Mouse (Mus musculus): ENCODE results near the gene Ppp1r12b. TPM values are rescaled to one million over a fixed set of nuclear protein-coding genes. Genes with fewer than 3 reads are reported as not detected.
A peak's percentile ranks its signal among the peaks of the same experiment; 100 is the strongest.

Gene Ppp1r12b
- polyA plus RNA-seq, 1 experiment from 2014 or later: 15.2 TPM

DNA sequence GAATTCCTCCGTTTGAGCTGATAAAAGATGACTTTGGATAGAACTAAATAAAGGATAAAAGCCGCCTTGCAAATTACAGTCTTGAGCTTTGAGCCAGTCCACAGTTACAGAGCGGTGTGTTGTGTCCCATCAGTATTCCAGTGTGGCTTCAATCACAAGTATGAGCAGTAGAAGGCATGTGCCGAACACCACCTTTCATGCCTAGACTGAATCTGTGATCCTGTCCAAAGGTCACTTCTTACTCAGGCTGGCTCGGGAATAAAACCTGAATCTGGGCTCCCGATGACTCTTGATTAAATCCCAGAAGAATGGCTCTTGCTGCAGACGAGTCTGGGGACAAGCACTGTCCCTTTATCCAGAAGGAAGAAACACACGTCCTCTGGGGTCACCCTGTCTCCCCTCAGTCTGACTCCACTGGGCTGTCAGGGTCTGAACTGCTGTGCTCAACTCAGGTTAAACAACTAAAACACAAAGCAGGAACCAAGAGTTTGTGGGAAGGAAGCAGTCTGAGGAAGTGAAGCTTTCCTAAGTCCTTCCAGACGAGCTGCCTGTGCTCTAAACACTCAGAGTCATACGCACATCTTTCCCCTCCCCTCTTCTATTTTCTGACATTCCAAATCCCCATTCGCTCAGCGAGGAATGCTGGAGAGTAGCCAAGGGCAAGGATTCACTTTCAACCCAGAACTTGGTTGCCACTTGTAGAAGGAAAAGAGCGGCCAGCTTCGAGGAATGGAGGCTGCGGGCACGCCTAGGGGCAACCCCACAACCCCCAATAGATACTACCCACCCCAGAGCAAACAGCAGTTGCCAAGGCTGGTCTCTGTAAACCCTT is 152.2 kb downstream of the Ppp1r12b start:
- DNase-seq (ENCODE audit: low spot score): peak; percentile 78
- Histone ChIP-seq H3K27me3 (ENCODE audit: insufficient read depth, poor library complexity, severe bottlenecking) (no peaks in the 10 kb centered on the region), H3K27ac (peak overlapping the region; percentile 82), H3K36me3 (peaks cover 14% of the 10 kb centered on the region), H3K9me3 (peaks cover 7% of the 10 kb centered on the region; the same call in 1 of the 2 replicates), H3K4me3 (no peak overlapping the region), H3K4me1 (peaks cover 42% of the 10 kb centered on the region)
- 52% methylated on average over 16 of the region's 16 CpGs for WGBS

- DNase-seq (ENCODE audit: low spot score): no peak
- no peaks in the 10 kb centered on the region for H3K27me3 ChIP-seq (ENCODE audit: insufficient read depth, poor library complexity, severe bottlenecking)
- H3K9me3 ChIP-seq: peaks cover 7% of the 10 kb centered on the region; the same call in 1 of the 2 replicates
- peaks cover 19% of the 10 kb centered on the region for H3K36me3 ChIP-seq
- no peak overlapping the region for H3K27ac ChIP-seq
- peaks cover 36% of the 10 kb centered on the region for H3K4me1 ChIP-seq
- H3K4me3 ChIP-seq: no peak overlapping the region
- WGBS: 91% methylated on average over 7 of the region's 7 CpGs
These were observed 154.0 kb downstream of the Ppp1r12b start for GRCm38 (mm10) chr1:134801758-134802157.

GRCm38 (mm10) chr1:134796536-134796935 is 159.2 kb downstream of the Ppp1r12b start:
- no peak for DNase-seq (ENCODE audit: low spot score)
- Histone ChIP-seq H3K27me3 (ENCODE audit: insufficient read depth, poor library complexity, severe bottlenecking) (no peaks in the 10 kb centered on the region), H3K36me3 (peaks cover 19% of the 10 kb centered on the region), H3K9me3 (peaks cover 7% of the 10 kb centered on the region; the same call in 1 of the 2 replicates), H3K27ac (no peak overlapping the region), H3K4me3 (no peak overlapping the region), H3K4me1 (peaks cover 10% of the 10 kb centered on the region; the same call in 1 of the 2 replicates)
- whole genome bisulfite sequencing: 85% methylated on average over 3 of the region's 3 CpGs

- Histone ChIP-seq H3K27ac (no peak overlapping the region), H3K4me3 (no peak overlapping the region), H3K4me1 (peaks cover 5% of the 10 kb centered on the region; the same call in 1 of the 2 replicates), H3K36me3 (peaks cover 19% of the 10 kb centered on the region), H3K9me3 (peaks cover 7% of the 10 kb centered on the region; the same call in 1 of the 2 replicates), H3K27me3 (ENCODE audit: insufficient read depth, poor library complexity, severe bottlenecking) (no peaks in the 10 kb centered on the region)
- DNase-seq (ENCODE audit: low spot score): no peak
- 84% methylated on average over 1 of the region's 1 CpGs for WGBS
These were observed 159.7 kb downstream of the Ppp1r12b start for GRCm38 (mm10) chr1:134796076-134796475.

GRCm38 (mm10) chr1:134791456-134791855 is 164.3 kb downstream of the Ppp1r12b start:
- Histone ChIP-seq H3K27me3 (ENCODE audit: insufficient read depth, poor library complexity, severe bottlenecking) (no peaks in the 10 kb centered on the region), H3K4me1 (peaks cover 13% of the 10 kb centered on the region), H3K27ac (no peak overlapping the region), H3K9me3 (no peaks in the 10 kb centered on the region), H3K4me3 (no peak overlapping the region), H3K36me3 (no peaks in the 10 kb centered on the region; the same call in 1 of the 2 replicates)
- no peak for DNase-seq (ENCODE audit: low spot score)

DNA sequence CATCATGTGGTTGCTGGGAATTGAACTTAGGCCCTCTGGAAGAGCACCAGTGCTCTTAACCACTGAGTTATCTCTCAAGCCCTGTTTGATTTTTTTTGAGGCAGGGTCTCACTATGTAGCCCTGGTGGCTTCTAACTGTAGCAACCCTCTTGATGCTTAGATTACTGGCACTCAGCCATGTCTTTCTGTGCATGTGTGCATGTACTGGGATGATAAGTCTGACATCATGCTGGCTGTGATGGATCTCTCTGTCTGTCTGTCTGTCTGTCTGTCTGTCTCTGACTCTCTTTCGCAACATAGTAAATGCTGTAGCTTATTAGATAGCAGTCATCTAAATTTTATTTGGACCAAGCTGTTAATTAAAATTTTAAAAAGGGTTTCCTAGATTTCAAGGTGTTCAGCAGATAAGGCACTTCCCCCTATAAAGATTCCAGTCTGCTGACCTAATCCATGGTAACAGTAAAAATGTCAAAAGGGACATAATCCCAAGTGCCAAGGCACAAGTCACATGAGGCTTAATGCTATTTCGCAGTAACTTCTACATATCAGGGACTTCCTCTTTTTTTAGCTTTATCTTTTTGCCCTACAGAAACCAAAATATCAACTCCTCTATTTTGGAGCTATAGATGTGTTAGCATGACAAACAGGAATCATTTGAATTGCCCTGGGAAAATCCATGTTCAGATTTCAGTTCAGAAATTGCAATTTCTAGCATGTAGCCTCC is 164.9 kb downstream of the Ppp1r12b start:
- Histone ChIP-seq H3K4me3 (no peak overlapping the region), H3K36me3 (no peaks in the 10 kb centered on the region; the same call in 1 of the 2 replicates), H3K27me3 (ENCODE audit: insufficient read depth, poor library complexity, severe bottlenecking) (no peaks in the 10 kb centered on the region), H3K4me1 (peaks cover 18% of the 10 kb centered on the region), H3K9me3 (no peaks in the 10 kb centered on the region), H3K27ac (no peak overlapping the region)
- 78% methylated on average over 2 of the region's 2 CpGs for WGBS
- DNase-seq (ENCODE audit: low spot score): no peak

DNA sequence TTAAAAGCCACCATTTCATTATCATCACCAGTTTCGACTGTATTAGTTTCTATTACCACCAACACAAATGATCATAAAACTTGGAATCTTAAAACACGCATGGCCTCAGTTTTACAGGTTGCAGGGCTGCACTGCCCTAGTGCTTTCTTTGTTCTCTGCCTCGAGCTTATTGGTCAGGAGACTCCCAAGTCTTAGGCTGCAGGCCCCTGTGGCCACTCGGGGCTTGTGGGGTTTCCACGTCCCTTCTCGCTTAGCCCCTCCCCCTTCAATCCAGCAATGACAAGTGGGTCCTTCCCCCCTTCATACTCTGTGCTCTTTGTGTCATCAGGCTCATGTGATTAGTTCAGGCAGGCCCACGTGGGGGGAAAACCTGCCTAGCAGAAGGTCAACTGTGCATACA is 167.6 kb downstream of the Ppp1r12b start:
- H3K4me3 ChIP-seq: no peak overlapping the region
- H3K27me3 ChIP-seq (ENCODE audit: insufficient read depth, poor library complexity, severe bottlenecking): no peaks in the 10 kb centered on the region
- peak overlapping the region; percentile 52 for H3K27ac ChIP-seq
- no peak for DNase-seq (ENCODE audit: low spot score)
- H3K36me3 ChIP-seq: no peaks in the 10 kb centered on the region
- H3K9me3 ChIP-seq: no peaks in the 10 kb centered on the region
- 56% methylated on average over 7 of the region's 7 CpGs for WGBS
- peaks cover 38% of the 10 kb centered on the region for H3K4me1 ChIP-seq

GRCm38 (mm10) chr1:134784911-134785310 is 170.8 kb downstream of the Ppp1r12b start:
- Histone ChIP-seq H3K36me3 (no peaks in the 10 kb centered on the region; the same call in 1 of the 2 replicates), H3K9me3 (no peaks in the 10 kb centered on the region), H3K4me1 (peaks cover 42% of the 10 kb centered on the region), H3K27ac (peak overlapping the region; percentile 56), H3K27me3 (ENCODE audit: insufficient read depth, poor library complexity, severe bottlenecking) (no peaks in the 10 kb centered on the region), H3K4me3 (no peak overlapping the region)
- WGBS: 81% methylated on average over 1 of the region's 1 CpGs
- peak; percentile 9 for DNase-seq (ENCODE audit: low spot score)

DNA sequence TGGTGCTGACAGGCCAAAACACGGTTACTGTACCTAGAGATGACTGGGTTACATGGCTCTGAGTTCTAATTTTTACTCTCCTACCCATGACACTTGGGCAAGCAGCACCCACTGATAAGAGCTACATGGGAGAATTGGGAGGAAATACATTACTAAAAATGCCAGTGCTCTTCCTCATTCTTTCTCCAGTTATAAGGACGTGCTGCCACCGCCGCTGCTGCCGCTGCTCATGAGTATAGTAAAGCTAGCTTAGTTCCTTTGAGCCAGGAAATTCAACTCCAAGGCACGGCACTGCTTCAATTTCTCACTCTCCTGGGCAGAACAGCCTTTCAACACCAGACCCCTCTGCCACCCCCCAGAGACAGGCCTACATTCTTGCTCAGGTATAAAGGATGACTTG is 171.3 kb downstream of the Ppp1r12b start:
- WGBS: 72% methylated on average over 6 of the region's 6 CpGs
- H3K9me3 ChIP-seq: no peaks in the 10 kb centered on the region

GRCm38 (mm10) chr1:134783958-134784357 is 171.8 kb downstream of the Ppp1r12b start:
- 41% methylated on average over 4 of the region's 4 CpGs for WGBS
- H3K9me3 ChIP-seq: no peaks in the 10 kb centered on the region
- H3K27ac ChIP-seq: peak overlapping the region; percentile 56
- no peaks in the 10 kb centered on the region; the same call in 1 of the 2 replicates for H3K36me3 ChIP-seq
- peak; percentile 74 for DNase-seq (ENCODE audit: low spot score)
- H3K4me1 ChIP-seq: peaks cover 42% of the 10 kb centered on the region
- H3K4me3 ChIP-seq: no peak overlapping the region
- H3K27me3 ChIP-seq (ENCODE audit: insufficient read depth, poor library complexity, severe bottlenecking): no peaks in the 10 kb centered on the region

More for the DNA sequence above, 171.3 kb downstream of the Ppp1r12b start:
- no peak overlapping the region for H3K4me3 ChIP-seq
- no peaks in the 10 kb centered on the region; the same call in 1 of the 2 replicates for H3K36me3 ChIP-seq
- no peaks in the 10 kb centered on the region for H3K27me3 ChIP-seq (ENCODE audit: insufficient read depth, poor library complexity, severe bottlenecking)
- peaks cover 42% of the 10 kb centered on the region for H3K4me1 ChIP-seq
- peak; percentile 51 for DNase-seq (ENCODE audit: low spot score)
- H3K27ac ChIP-seq: peak overlapping the region; percentile 56

DNA sequence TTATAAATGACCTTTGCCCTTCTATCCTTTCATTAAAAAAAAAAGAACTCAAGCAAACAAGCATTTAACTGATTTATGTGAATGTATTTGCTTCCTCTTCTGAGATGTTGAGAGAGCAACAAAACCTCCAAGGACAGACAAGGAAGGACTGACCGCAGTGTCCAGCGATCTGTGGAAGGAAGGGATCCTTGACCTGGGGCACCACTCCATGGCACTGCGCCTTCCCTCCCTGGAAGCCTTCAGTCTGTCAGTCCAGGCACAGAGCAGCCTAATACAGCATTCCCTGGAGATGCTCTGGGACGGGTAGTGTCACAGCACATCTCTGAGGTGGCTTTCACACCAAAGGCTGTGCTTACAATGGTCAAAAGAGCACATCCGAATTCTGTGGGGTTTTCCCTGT is 172.9 kb downstream of the Ppp1r12b start:
- Histone ChIP-seq H3K9me3 (no peaks in the 10 kb centered on the region), H3K27ac (no peak overlapping the region), H3K27me3 (ENCODE audit: insufficient read depth, poor library complexity, severe bottlenecking) (no peaks in the 10 kb centered on the region), H3K4me1 (peaks cover 43% of the 10 kb centered on the region), H3K4me3 (no peak overlapping the region), H3K36me3 (no peaks in the 10 kb centered on the region; the same call in 1 of the 2 replicates)
- 87% methylated on average over 5 of the region's 5 CpGs for WGBS
- DNase-seq (ENCODE audit: low spot score): no peak

GRCm38 (mm10) chr1:134777936-134778548 is 177.7 kb downstream of the Ppp1r12b start:
- Histone ChIP-seq H3K27me3 (ENCODE audit: insufficient read depth, poor library complexity, severe bottlenecking) (no peaks in the 10 kb centered on the region), H3K4me3 (no peak overlapping the region), H3K4me1 (peaks cover 42% of the 10 kb centered on the region), H3K9me3 (no peaks in the 10 kb centered on the region), H3K36me3 (peaks cover 32% of the 10 kb centered on the region; the same call in 1 of the 2 replicates), H3K27ac (peak overlapping the region; percentile 59)
- WGBS: 46% methylated on average over 13 of the region's 13 CpGs
- peak; percentile 74 for DNase-seq (ENCODE audit: low spot score)

Data from heart, embryonic 10.5 days (tissue).